Mouse (Mus musculus): ENCODE results near the gene Knop1.

DNA sequence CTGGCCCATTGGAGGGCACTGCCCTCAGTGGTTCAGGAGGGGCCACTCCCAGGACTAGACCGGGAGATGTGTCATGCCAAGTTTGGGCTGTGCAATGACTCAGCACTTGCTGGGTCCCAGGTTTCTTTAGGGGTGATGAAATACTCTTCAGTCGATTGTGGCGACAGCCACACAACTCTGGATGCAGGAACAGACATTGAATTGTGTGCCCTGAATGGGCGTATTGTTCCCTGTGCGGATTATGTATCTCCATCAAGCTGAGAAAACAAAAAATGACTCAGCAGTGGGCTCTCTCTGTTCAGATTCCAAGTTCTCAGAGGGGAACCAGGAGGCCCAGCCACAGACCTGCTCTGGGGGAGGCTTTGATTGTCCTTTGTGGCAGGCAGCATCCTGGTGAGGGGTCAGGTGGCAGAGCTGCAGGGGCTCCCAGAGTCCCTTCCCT, 28.1 kb downstream of the Knop1 start:
- TF ChIP-seq CTCF (IDR thresholded peaks at IDR 0.05; ENCODE audit: control insufficient read depth, insufficient read depth, insufficient replicate concordance, low read depth, low read length) (no peak), POLR2A (IDR thresholded peaks at IDR 0.05; ENCODE audit: control insufficient read depth, low read depth, low read length) (no peak)

Measured in testis, adult 2 months (tissue).